12 mouse cellular contexts compared by ENCODE assay signal in genomic region chr9:31564996-31565773, GRCm38 (mm10).
DNase-seq lines count a peak whose midpoint lies in the region; ATAC-seq and TF ChIP-seq lines count a peak whose summit lies in the region.
"Had no signal": no experiment of that assay in that cellular context is flagged by ENCODE, and none has a peak within 500 bp of the region (broad histone marks: within the 10 kb centered on the region; RNA-seq: fewer than 3 reads in every experiment).

No protein-coding gene starts in this region.

- no peaks in the 10 kb centered on the region for H3K79me2 ChIP-seq in CH12.LX (replicated peaks; ENCODE audit: control insufficient read depth, extremely low read depth, insufficient read depth, poor library complexity, severe bottlenecking)

- no peak overlapping the region for H3K9ac ChIP-seq in intestine, embryonic 14.5 days (ENCODE audit: low read length)
- H3K9ac ChIP-seq in intestine, postnatal 0 days (ENCODE audit: low read depth, low read length): no peak overlapping the region
- no peak overlapping the region for H3K9ac ChIP-seq in CH12.LX (ENCODE audit: insufficient read depth, low read depth)
- no peak overlapping the region for H3K9ac ChIP-seq in midbrain, embryonic 15.5 days
- H3K9ac ChIP-seq in midbrain, embryonic 16.5 days (ENCODE audit: low read depth, low read length): no peak overlapping the region
- H3K9ac ChIP-seq: heart, embryonic 13.5 days; limb, embryonic 13.5 days; stomach, embryonic 15.5 days had no signal

- H3K36me3 ChIP-seq in intestine, embryonic 14.5 days (ENCODE audit: control insufficient read depth, insufficient read depth, low read length): no peaks in the 10 kb centered on the region
- H3K36me3 ChIP-seq in intestine, postnatal 0 days (ENCODE audit: control insufficient read depth, insufficient read depth): no peaks in the 10 kb centered on the region
- no peaks in the 10 kb centered on the region for H3K36me3 ChIP-seq in CH12.LX (replicated peaks in 1 of 2; ENCODE audit: control insufficient read depth in 1 of 2, insufficient read depth in 1 of 2, low read length in 1 of 2)
- H3K36me3 ChIP-seq in midbrain, embryonic 15.5 days (replicated peaks): no peaks in the 10 kb centered on the region
- H3K36me3 ChIP-seq in midbrain, embryonic 16.5 days (ENCODE audit: control insufficient read depth, insufficient read depth, low read length): no peaks in the 10 kb centered on the region
- H3K36me3 ChIP-seq: heart, embryonic 13.5 days; limb, embryonic 13.5 days; stomach, embryonic 15.5 days had no signal

- H3K4me3 ChIP-seq in intestine, embryonic 14.5 days (ENCODE audit: low read depth, low read length): no peak overlapping the region
- H3K4me3 ChIP-seq in intestine, postnatal 0 days (ENCODE audit: low read depth, low read length): no peak overlapping the region
- no peak overlapping the region for H3K4me3 ChIP-seq in CH12.LX (replicated peaks in 1 of 3; ENCODE audit: low read depth in 2 of 3, low read length in 2 of 3, poor library complexity in 1 of 3)
- H3K4me3 ChIP-seq in brown adipose tissue, adult 24 weeks (ENCODE audit: insufficient read depth, low read depth, low read length): no peak overlapping the region
- H3K4me3 ChIP-seq in midbrain, embryonic 15.5 days: no peak overlapping the region
- no peak overlapping the region for H3K4me3 ChIP-seq in midbrain, embryonic 16.5 days (ENCODE audit: low read depth, low read length)
- H3K4me3 ChIP-seq: heart, embryonic 13.5 days; limb, embryonic 13.5 days; myocyte; stomach, embryonic 15.5 days had no signal

- intact Hi-C loops in heart, postnatal 10 days (cut with DNase I): loop anchor here (5.0 kb wide), 1 partner anchor 347 kb away; the partner anchor contains the start of gene Barx2

- H3K4me1 ChIP-seq in intestine, embryonic 14.5 days (replicated peaks; ENCODE audit: control insufficient read depth, insufficient read depth, low read length): no peaks in the 10 kb centered on the region
- no peaks in the 10 kb centered on the region for H3K4me1 ChIP-seq in intestine, postnatal 0 days (replicated peaks; ENCODE audit: control insufficient read depth, insufficient read depth, low read length)
- peaks cover 0 to 2% of the 10 kb centered on the region in 2 experiments; a peak in 1 of 4 replicates for H3K4me1 ChIP-seq in CH12.LX (ENCODE audit: control insufficient read depth in 1 of 2, insufficient read depth in 2 of 2)
- H3K4me1 ChIP-seq in brown adipose tissue, adult 24 weeks (ENCODE audit: control insufficient read depth, insufficient read depth, insufficient read length, low read length): peaks cover 6% of the 10 kb centered on the region
- H3K4me1 ChIP-seq in midbrain, embryonic 15.5 days: peaks cover 13% of the 10 kb centered on the region
- H3K4me1 ChIP-seq in midbrain, embryonic 16.5 days (ENCODE audit: control insufficient read depth, insufficient read depth, low read length): peaks cover 7% of the 10 kb centered on the region; the same call in 1 of the 2 replicates
- H3K4me1 ChIP-seq: heart, embryonic 13.5 days; limb, embryonic 13.5 days had no signal

- H3K9me3 ChIP-seq in intestine, embryonic 14.5 days (ENCODE audit: control insufficient read depth, low read length): no peaks in the 10 kb centered on the region
- no peaks in the 10 kb centered on the region for H3K9me3 ChIP-seq in intestine, postnatal 0 days (ENCODE audit: control insufficient read depth)
- peaks cover 2% of the 10 kb centered on the region for H3K9me3 ChIP-seq in CH12.LX (replicated peaks; ENCODE audit: low read length)
- no peaks in the 10 kb centered on the region for H3K9me3 ChIP-seq in midbrain, embryonic 15.5 days
- no peaks in the 10 kb centered on the region for H3K9me3 ChIP-seq in midbrain, embryonic 16.5 days (replicated peaks; ENCODE audit: control insufficient read depth, low read length, poor library complexity, severe bottlenecking)
- H3K9me3 ChIP-seq: heart, embryonic 13.5 days; limb, embryonic 13.5 days; stomach, embryonic 15.5 days had no signal

- no peak for TF ChIP-seq EP300 in CH12.LX (IDR thresholded peaks at IDR 0.05; ENCODE audit: low read length)

- 76% methylated on average over 12 of the region's 12 CpGs for WGBS in intestine, embryonic 14.5 days
- 78% methylated on average over 12 of the region's 12 CpGs for WGBS in intestine, postnatal 0 days
- 51% methylated on average over 12 of the region's 12 CpGs for WGBS in midbrain, embryonic 15.5 days
- WGBS in midbrain, embryonic 16.5 days: 48% methylated on average over 12 of the region's 12 CpGs

- H3K27me3 ChIP-seq in intestine, embryonic 14.5 days (replicated peaks; ENCODE audit: control insufficient read depth, insufficient read depth, low read length): no peaks in the 10 kb centered on the region
- no peaks in the 10 kb centered on the region for H3K27me3 ChIP-seq in intestine, postnatal 0 days (replicated peaks; ENCODE audit: control insufficient read depth, insufficient read depth, low read length)
- no peaks in the 10 kb centered on the region for H3K27me3 ChIP-seq in CH12.LX (replicated peaks)
- no peaks in the 10 kb centered on the region for H3K27me3 ChIP-seq in midbrain, embryonic 15.5 days (replicated peaks)
- no peaks in the 10 kb centered on the region for H3K27me3 ChIP-seq in midbrain, embryonic 16.5 days (ENCODE audit: control insufficient read depth, insufficient read depth, low read depth, low read length)
- H3K27me3 ChIP-seq: stomach, embryonic 15.5 days had no signal

- TF ChIP-seq CTCF in intestine, postnatal 0 days (IDR thresholded peaks at IDR 0.05; ENCODE audit: low read depth): no peak
- TF ChIP-seq CTCF in CH12.LX (conservative IDR thresholded peaks at IDR 0.05 in 1 of 2, IDR thresholded peaks at IDR 0.05 in 1 of 2; ENCODE audit: low read depth in 2 of 2, low read length in 2 of 2): no peak

- H3K27ac ChIP-seq in intestine, embryonic 14.5 days (ENCODE audit: low read depth): no peak overlapping the region
- no peak overlapping the region for H3K27ac ChIP-seq in intestine, postnatal 0 days (ENCODE audit: low read depth, low read length)
- H3K27ac ChIP-seq in CH12.LX (ENCODE audit: insufficient read depth, low read depth): no peak overlapping the region
- H3K27ac ChIP-seq in brown adipose tissue, adult 24 weeks (replicated peaks; ENCODE audit: low read depth, low read length): 0 out of 2 replicates have a peak overlapping the region, but pooled peaks have one; percentile 25
- no peak overlapping the region for H3K27ac ChIP-seq in midbrain, embryonic 15.5 days
- no peak overlapping the region for H3K27ac ChIP-seq in midbrain, embryonic 16.5 days (ENCODE audit: low read length)
- H3K27ac ChIP-seq: heart, embryonic 13.5 days; limb, embryonic 13.5 days; stomach, embryonic 15.5 days had no signal

- TF ChIP-seq RAD21 in CH12.LX (IDR thresholded peaks at IDR 0.05; ENCODE audit: low read depth, low read length): no peak

- in situ Hi-C loops in CH12.LX (cut with MboI; ENCODE audit: low pct_ligation_motif_present, low pct_unique_long_range_greater_than_20kb, low sequenced_read_pairs): loop anchor here (25.0 kb wide), 1 partner anchor 597 kb away; no protein-coding TSS in a partner anchor

- dilution Hi-C loops in CH12.LX (cut with MboI; ENCODE audit: extremely low pct_ligation_motif_present, extremely low pct_unique_long_range_greater_than_20kb, low sequenced_read_pairs): no loop called here

- no peak for ATAC-seq in intestine, embryonic 14.5 days (replicated peaks; ENCODE audit: low FRiP score, low TSS enrichment, low read depth)
- no peak for ATAC-seq in intestine, postnatal 0 days
- ATAC-seq in midbrain, embryonic 15.5 days (replicated peaks): no peak
- no peak for ATAC-seq in midbrain, embryonic 16.5 days

- no peak for TF ChIP-seq POLR2A in CH12.LX (IDR thresholded peaks at IDR 0.05; ENCODE audit: low read depth, low read length)

- no peak overlapping the region for H3K4me2 ChIP-seq in intestine, embryonic 14.5 days (ENCODE audit: low read length)
- no peak overlapping the region for H3K4me2 ChIP-seq in intestine, postnatal 0 days (replicated peaks; ENCODE audit: low read depth)
- H3K4me2 ChIP-seq in CH12.LX (ENCODE audit: insufficient read depth, low read depth, poor library complexity, severe bottlenecking): no peak overlapping the region
- H3K4me2 ChIP-seq in midbrain, embryonic 15.5 days: no peak overlapping the region
- H3K4me2 ChIP-seq in midbrain, embryonic 16.5 days (ENCODE audit: low read length): no peak overlapping the region
- H3K4me2 ChIP-seq: heart, embryonic 13.5 days; limb, embryonic 13.5 days; stomach, embryonic 15.5 days had no signal

- peak; percentile 29 for DNase-seq in intestine, embryonic 14.5 days (ENCODE audit: low spot score)
- DNase-seq in CH12.LX (ENCODE audit: extremely low read depth): no peak
- peak; percentile 74 to 82 for DNase-seq in heart, postnatal 10 days
- no peak for DNase-seq in thymus, postnatal 14 days

TF ChIP-seq in CH12.LX, 34 proteins besides CTCF, POLR2A, EP300 and RAD21:
- TF ChIP-seq MAFK (IDR thresholded peaks at IDR 0.05; ENCODE audit: insufficient replicate concordance, low read length): peak; percentile 85; the same call in 1 of the 2 replicates
- no peak for TF ChIP-seq POLR2AphosphoS2 (IDR thresholded peaks at IDR 0.05; ENCODE audit: low read depth, low read length)

Comparison
In these comparisons a context has a peak if more than half of its experiments do, and no peak if none do; other contexts are left out.
1. DNase-seq: peak in intestine, embryonic 14.5 days (single experiment) and heart, postnatal 10 days (2 of 2); none in CH12.LX (single experiment) and thymus, postnatal 14 days (single experiment).